Mouse (Mus musculus) layer of hippocampus, adult 2 months (tissue): Measurements from ENCODE around the gene Lhpp. TPM values are rescaled to one million over a fixed set of nuclear protein-coding genes. Genes with fewer than 3 reads are reported as not detected.
A peak's percentile ranks its signal among the peaks of the same experiment; 100 is the strongest.

Source experiments
- DNase-seq, 2 experiments: peaks; one replicate each; pipeline ENCODE4 v3.0.0; 2022; ENCODE audit warnings: low spot score in 2 of 2
- H3K27ac ChIP-seq: fragments of 200-600 bp; 2 replicates; pipeline ENCODE4 v1.8.1; 2022
- H3K4me3 ChIP-seq: fragments of 200-600 bp; 2 replicates; pipeline ENCODE4 v1.8.1; 2022; ENCODE audit warnings: mild to moderate bottlenecking
- CTCF ChIP-seq: fragments of 200-600 bp; conservative IDR thresholded peaks from 2 replicates; pipeline ENCODE4 v1.8.1; 2022; ENCODE audit warnings: antibody characterized with exemption, mild to moderate bottlenecking, moderate library complexity
- total RNA-seq, 2 experiments: library from RNA; stranded (reverse); gene quantifications; 2 replicates each; pipeline ENCODE4 v1.2.3; 2021

The Lhpp gene
- total RNA-seq, 2 experiments from 2014 or later = 22.9 to 25.3 TPM

DNA sequence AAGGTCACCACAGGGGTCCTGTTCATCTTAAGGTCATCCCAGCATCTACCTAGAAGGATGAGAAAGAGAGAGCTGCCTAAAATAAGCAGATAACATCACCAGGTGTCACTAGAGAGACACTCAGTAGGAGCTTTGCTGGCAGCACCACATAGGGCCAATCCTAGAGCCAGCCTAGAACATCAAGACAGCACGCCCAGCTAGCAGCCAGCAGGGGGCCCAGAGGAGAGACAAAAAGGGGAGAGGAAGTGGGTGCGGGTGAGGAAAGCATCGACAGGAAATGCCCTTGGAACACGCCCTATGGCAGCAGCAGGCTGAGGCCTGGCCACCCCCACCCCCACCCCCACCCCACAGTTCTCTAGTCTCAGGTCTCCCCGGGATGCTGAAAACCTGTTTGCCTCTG is 124.7 kb downstream of the Lhpp start:
- no peak for DNase-seq
- Histone ChIP-seq H3K4me3 (no peak overlapping the region), H3K27ac (peak overlapping the region; percentile 79; the same call in 1 of the 2 replicates)
- TF ChIP-seq CTCF = peak; percentile 71

GRCm38 (mm10) chr7:132736099-132736862 is 125.8 kb downstream of the Lhpp start:
- peak overlapping the region; percentile 79 for H3K27ac ChIP-seq
- no peak overlapping the region for H3K4me3 ChIP-seq
- TF ChIP-seq CTCF = no peak
- DNase-seq = no peak

DNA sequence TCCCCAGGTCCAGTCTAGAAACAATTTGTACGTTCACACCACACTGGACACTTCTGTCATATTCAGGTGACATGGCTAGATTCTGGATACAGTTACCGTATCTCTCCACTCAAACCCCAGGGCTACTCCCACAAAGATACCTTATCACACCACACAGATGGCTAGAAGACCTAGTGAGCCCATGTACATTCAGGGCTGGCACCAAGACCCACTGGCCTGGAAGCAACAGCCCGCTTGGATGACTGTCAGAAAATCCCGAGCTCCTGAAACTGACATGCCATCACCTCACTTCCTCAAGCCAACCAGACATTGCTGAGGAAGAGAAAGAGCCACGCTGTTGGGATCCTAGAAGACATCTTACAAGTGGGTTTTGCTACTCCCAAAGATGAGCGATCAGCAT is 128.4 kb downstream of the Lhpp start:
- no peak overlapping the region for H3K4me3 ChIP-seq
- H3K27ac ChIP-seq = no peak overlapping the region
- no peak for TF ChIP-seq CTCF
- no peak for DNase-seq

- H3K27ac ChIP-seq = no peak overlapping the region
- H3K4me3 ChIP-seq = no peak overlapping the region
- no peak for DNase-seq
- TF ChIP-seq CTCF = no peak
These were observed 129.4 kb downstream of the Lhpp start for GRCm38 (mm10) chr7:132739829-132740228.

- TF ChIP-seq CTCF = no peak
- H3K4me3 ChIP-seq = no peak overlapping the region
- peak in 1 of 2 experiments; percentile 60 for DNase-seq
- H3K27ac ChIP-seq = peak overlapping the region; percentile 78
These were observed 132.5 kb downstream of the Lhpp start for GRCm38 (mm10) chr7:132742912-132743311.

- H3K27ac ChIP-seq = peak overlapping the region; percentile 48
- H3K4me3 ChIP-seq = no peak overlapping the region
- TF ChIP-seq CTCF = no peak
- no peak for DNase-seq
These were observed 136.7 kb downstream of the Lhpp start for GRCm38 (mm10) chr7:132747096-132747495.

DNA sequence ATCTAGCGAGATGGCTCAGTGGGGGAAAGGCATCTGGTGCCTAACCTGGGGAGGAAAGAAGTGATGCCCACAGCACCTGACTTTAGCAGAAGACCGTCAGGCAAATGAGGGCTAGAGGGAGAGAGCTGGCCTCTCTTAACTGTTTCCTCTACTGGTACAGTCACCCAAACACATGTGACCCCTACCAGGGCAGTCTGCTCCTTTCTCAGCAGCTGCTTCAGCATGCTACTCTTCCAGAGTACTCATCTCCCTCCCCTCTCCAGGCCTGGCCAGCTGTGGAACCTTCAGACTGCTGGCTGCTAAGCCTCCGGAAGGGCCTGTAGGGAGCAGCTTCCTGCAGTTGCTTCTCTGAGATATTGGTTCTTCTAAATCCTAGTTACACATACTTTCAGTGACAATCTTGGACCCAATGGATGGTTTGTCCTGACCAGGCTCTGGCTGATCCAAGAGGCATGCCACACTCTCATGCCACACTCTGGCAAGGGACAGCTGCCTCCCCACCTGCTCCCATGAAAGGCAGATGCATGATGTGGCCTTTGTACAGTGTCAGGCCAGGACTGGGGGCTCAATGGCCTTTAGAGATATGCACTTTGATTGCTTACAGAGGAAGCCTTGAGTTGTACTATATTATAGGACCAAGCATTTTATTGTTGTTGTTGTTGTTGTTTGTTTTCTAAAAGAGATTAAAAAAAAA is 137.8 kb downstream of the Lhpp start:
- Histone ChIP-seq H3K27ac (peak overlapping the region; percentile 5; the same call in 1 of the 2 replicates), H3K4me3 (no peak overlapping the region)
- TF ChIP-seq CTCF = no peak
- DNase-seq = no peak

DNA sequence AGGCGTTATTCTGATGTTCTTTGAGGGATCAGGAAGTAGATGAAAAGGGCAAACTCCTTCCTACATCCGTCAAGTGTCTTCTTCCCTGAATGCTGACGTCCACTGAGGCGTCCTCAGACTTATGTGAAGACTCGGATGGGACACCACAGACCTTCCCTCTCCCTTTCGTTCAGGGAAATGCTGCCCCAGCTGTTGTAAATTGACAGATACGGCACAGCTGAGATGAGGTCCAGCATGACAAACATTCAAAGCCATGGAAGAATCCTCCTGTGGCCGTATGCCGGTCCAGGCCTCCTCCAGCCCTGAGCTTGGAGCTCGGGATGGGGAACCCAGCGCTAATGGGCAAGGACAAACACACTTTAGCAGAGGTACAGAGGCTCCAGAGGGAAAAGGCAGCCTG is 139.1 kb downstream of the Lhpp start:
- no peak overlapping the region for H3K27ac ChIP-seq
- no peak for TF ChIP-seq CTCF
- DNase-seq = no peak
- no peak overlapping the region for H3K4me3 ChIP-seq

GRCm38 (mm10) chr7:132751716-132752115 is 141.3 kb downstream of the Lhpp start:
- DNase-seq = no peak
- Histone ChIP-seq H3K27ac (peak overlapping the region; percentile 39), H3K4me3 (no peak overlapping the region)
- TF ChIP-seq CTCF = no peak

GRCm38 (mm10) chr7:132753518-132754388 is 143.3 kb downstream of the Lhpp start:
- H3K27ac ChIP-seq = peak overlapping the region; percentile 39
- TF ChIP-seq CTCF = no peak
- DNase-seq = no peak
- H3K4me3 ChIP-seq = no peak overlapping the region

- DNase-seq = no peak
- no peak for TF ChIP-seq CTCF
- no peak overlapping the region for H3K4me3 ChIP-seq
- peak overlapping the region; percentile 39 for H3K27ac ChIP-seq
These were observed 143.9 kb downstream of the Lhpp start for GRCm38 (mm10) chr7:132754389-132754750.

Other genes starting within 250 kb of the Lhpp start
- gene Oat, start 34.2 kb upstream of the Lhpp start, total RNA-seq = 10 to 100 TPM; 91.2 to 95.6 TPM
- not detected for gene Nkx1-2, start 11.0 kb upstream of the Lhpp start, total RNA-seq
- gene Fam53b, start 203.2 kb downstream of the Lhpp start, total RNA-seq = 10 to 100 TPM; 42.3 to 54.8 TPM
- gene Eef1akmt2, start 242.0 kb downstream of the Lhpp start, total RNA-seq = 10 to 100 TPM; 35.8 to 38.6 TPM
- 10 to 100 TPM; 28.8 to 30.3 TPM for gene Abraxas2, start 248.6 kb downstream of the Lhpp start, total RNA-seq